Mouse (Mus musculus): ENCODE measurements around the gene Trim28. TPM values are rescaled to one million over a fixed set of nuclear protein-coding genes. Genes with fewer than 3 reads are reported as not detected.
"Not testable (repeated sequence)": the region's sequence is repeated elsewhere in the genome, so short reads cannot be mapped to it uniquely, and the experiment has no call there.

The Trim28 gene
- total RNA-seq, 2 experiments from 2014 or later, result 199 to 217 TPM

- no peak for DNase-seq (ENCODE audit: low spot score in 2 of 2)
Measured at GRCm38 (mm10) chr7:13044254-13044625, 45.3 kb downstream of the Trim28 start.

GRCm38 (mm10) chr7:13046084-13046483 lies 47.2 kb downstream of the Trim28 start:
- intact Hi-C loops (cut with DNase I), result loop anchor here (5.0 kb wide), 1 partner anchor 39 kb away; no protein-coding TSS in a partner anchor

More at GRCm38 (mm10) chr7:13044254-13044625, 45.3 kb downstream of the Trim28 start:
- intact Hi-C loops (cut with DNase I), result no loop called here

GRCm38 (mm10) chr7:13053001-13053400 lies 54.1 kb downstream of the Trim28 start:
- intact Hi-C loops (cut with DNase I), result loop anchor here (2.0 to 5.0 kb wide), 2 partner anchors 14 to 224 kb away; partner anchors contain the start of genes Lig1, Ube2m and Zswim9
- DNase-seq (ENCODE audit: low spot score in 2 of 2), result no peak

More at GRCm38 (mm10) chr7:13046084-13046483, 47.2 kb downstream of the Trim28 start:
- no peak for DNase-seq (ENCODE audit: low spot score in 2 of 2)

GRCm38 (mm10) chr7:13053501-13053900 lies 54.6 kb downstream of the Trim28 start:
- intact Hi-C loops (cut with DNase I), result loop anchor here (2.0 to 5.0 kb wide), 2 partner anchors 15 to 224 kb away; partner anchors contain the start of genes Lig1, Ube2m and Zswim9
- DNase-seq (ENCODE audit: low spot score in 2 of 2), result no peak

GRCm38 (mm10) chr7:13053961-13054286 lies 55.0 kb downstream of the Trim28 start:
- no peak for DNase-seq (ENCODE audit: low spot score in 2 of 2)
- intact Hi-C loops (cut with DNase I), result loop anchor here (2.0 to 5.0 kb wide), 2 partner anchors 15 to 223 kb away; partner anchors contain the start of genes Lig1, Ube2m and Zswim9

GRCm38 (mm10) chr7:13054287-13055010 lies 55.5 kb downstream of the Trim28 start, which contains the start of gene Mzf1:
TSS of gene Mzf1 (minus strand) at chr7:13054764.
- intact Hi-C loops (cut with DNase I), result loop anchor here (5.0 kb wide), 1 partner anchor 223 kb away; the partner anchor contains the start of genes Lig1 and Zswim9
- peak; percentile 93 to 94 for DNase-seq (ENCODE audit: low spot score in 2 of 2)

- no peak for DNase-seq (ENCODE audit: low spot score in 2 of 2)
- intact Hi-C loops (cut with DNase I), result no loop called here
Measured at GRCm38 (mm10) chr7:13056913-13057700, 58.2 kb downstream of the Trim28 start.

- intact Hi-C loops (cut with DNase I), result no loop called here
- no peak for DNase-seq (ENCODE audit: low spot score in 2 of 2)
Measured at GRCm38 (mm10) chr7:13059536-13059935, 60.6 kb downstream of the Trim28 start.

- intact Hi-C loops (cut with DNase I); DNase-seq (ENCODE audit: low spot score in 2 of 2): not testable (repeated sequence)
Measured at GRCm38 (mm10) chr7:13063399-13063798, 64.5 kb downstream of the Trim28 start.

- no peak for DNase-seq (ENCODE audit: low spot score in 2 of 2)
- intact Hi-C loops (cut with DNase I), result loop anchor here (5.0 kb wide), 2 partner anchors 440 to 1245 kb away; no protein-coding TSS in a partner anchor
Measured at GRCm38 (mm10) chr7:13072293-13072692, 73.4 kb downstream of the Trim28 start.

Other genes starting within 250 kb of the Trim28 start
- 10 to 100 TPM; 14.8 to 22.0 TPM for gene Zscan18, start 195.5 kb upstream of the Trim28 start, total RNA-seq (2021)
- gene Zfp329, start 180.3 kb upstream of the Trim28 start, total RNA-seq (2021), result 10 to 100 TPM; 17.3 to 24.7 TPM
- 10 to 100 TPM; 13.0 to 15.8 TPM for gene Zfp110, start 164.4 kb upstream of the Trim28 start, total RNA-seq (2021)
- gene Zfp128, start 117.9 kb upstream of the Trim28 start, total RNA-seq (2021), result 1 to 10 TPM; 7.0 to 7.6 TPM
- gene Zscan22, start 101.3 kb upstream of the Trim28 start, total RNA-seq (2021), result 10 to 100 TPM; 12.2 to 15.5 TPM
- 100 to 1,000 TPM; 335 to 413 TPM for gene Rps5, start 76.8 kb upstream of the Trim28 start, total RNA-seq (2021)
- under 1 TPM; 0.86 to 0.99 TPM for gene Rnf225, start 71.7 kb upstream of the Trim28 start, total RNA-seq (2021)
- 10 to 100 TPM in 1 of 2 experiments, 1 to 10 TPM in 1; 9.4 to 11.7 TPM for gene Zfp324, start 33.3 kb upstream of the Trim28 start, total RNA-seq (2021)
- 1 to 10 TPM; 6.7 to 9.7 TPM for gene Zfp446, start 21.3 kb upstream of the Trim28 start, total RNA-seq (2021)
- gene Slc27a5, start 922 bp upstream of the Trim28 start, total RNA-seq (2021), result under 1 TPM in 1 of 2 experiments, not detected in 1; 0.34 TPM
- gene Zbtb45, start 10.9 kb downstream of the Trim28 start, total RNA-seq (2021), result 10 to 100 TPM; 35.8 to 36.5 TPM
- gene Chmp2a, start 35.7 kb downstream of the Trim28 start, total RNA-seq (2021), result 100 to 1,000 TPM; 124 to 136 TPM
- 100 to 1,000 TPM; 210 to 252 TPM for gene Ube2m, start 39.2 kb downstream of the Trim28 start, total RNA-seq (2021)
- gene Mzf1, start 55.6 kb downstream of the Trim28 start, total RNA-seq (2021), result 10 to 100 TPM; 12.2 to 15.8 TPM
- not detected for gene Vmn1r85, start 96.1 kb downstream of the Trim28 start, total RNA-seq (2021)
- gene Vmn1r86, start 120.8 kb downstream of the Trim28 start, total RNA-seq (2021), result not detected
- gene Vmn1r87, start 141.0 kb downstream of the Trim28 start, total RNA-seq (2021), result not detected
- gene Vmn1r88, start 160.5 kb downstream of the Trim28 start, total RNA-seq (2021), result under 1 TPM; 0.07 to 0.09 TPM
- gene Vmn1r89, start 213.9 kb downstream of the Trim28 start, total RNA-seq (2021), result not detected